Mouse (Mus musculus): Measurements from ENCODE around the gene Stat6. TPM values are rescaled to one million over a fixed set of nuclear protein-coding genes. Genes with fewer than 3 reads are reported as not detected.
A peak's percentile ranks its signal among the peaks of the same experiment; 100 is the strongest.

Stat6 gene
- polyA plus RNA-seq, 1 experiment, result not detected

GRCm38 (mm10) chr10:127674046-127674655 lies 31.4 kb downstream of the Stat6 start:
- Histone ChIP-seq H3K4me3 (ENCODE audit: insufficient read depth, low read depth, low read length) (no peak overlapping the region), H3K27ac (ENCODE audit: insufficient read depth, low read depth, low read length) (no peak overlapping the region), H3K4me1 (ENCODE audit: control insufficient read depth, insufficient read depth, low read length) (peaks cover 14% of the 10 kb centered on the region)
- WGBS, result 91% methylated on average over 6 of the region's 6 CpGs
- TF ChIP-seq CTCF (IDR thresholded peaks at IDR 0.05; ENCODE audit: insufficient read depth, low read depth, low read length) (no peak), POLR2A (IDR thresholded peaks at IDR 0.05; ENCODE audit: insufficient read depth, low read depth, low read length) (no peak)

- peaks cover 10% of the 10 kb centered on the region for H3K4me1 ChIP-seq (ENCODE audit: control insufficient read depth, insufficient read depth, low read length)
- 57% methylated on average over 8 of the region's 8 CpGs for WGBS
- H3K4me3 ChIP-seq (ENCODE audit: insufficient read depth, low read depth, low read length), result no peak overlapping the region
- TF ChIP-seq CTCF (IDR thresholded peaks at IDR 0.05; ENCODE audit: insufficient read depth, low read depth, low read length), result peak; percentile 59
- no peak for TF ChIP-seq POLR2A (IDR thresholded peaks at IDR 0.05; ENCODE audit: insufficient read depth, low read depth, low read length)
- no peak overlapping the region for H3K27ac ChIP-seq (ENCODE audit: insufficient read depth, low read depth, low read length)
These were observed 32.2 kb downstream of the Stat6 start for GRCm38 (mm10) chr10:127674794-127675522.

- Histone ChIP-seq H3K4me1 (ENCODE audit: control insufficient read depth, insufficient read depth, low read length) (peaks cover 7% of the 10 kb centered on the region), H3K4me3 (ENCODE audit: insufficient read depth, low read depth, low read length) (no peak overlapping the region), H3K27ac (ENCODE audit: insufficient read depth, low read depth, low read length) (no peak overlapping the region)
- 43% methylated on average over 5 of the region's 5 CpGs for WGBS
- TF ChIP-seq CTCF (IDR thresholded peaks at IDR 0.05; ENCODE audit: insufficient read depth, low read depth, low read length), result no peak
- TF ChIP-seq POLR2A (IDR thresholded peaks at IDR 0.05; ENCODE audit: insufficient read depth, low read depth, low read length), result no peak
These were observed 33.1 kb downstream of the Stat6 start for GRCm38 (mm10) chr10:127675859-127676398.

- H3K4me1 ChIP-seq (ENCODE audit: control insufficient read depth, insufficient read depth, low read length), result peaks cover 7% of the 10 kb centered on the region
These were observed 34.1 kb downstream of the Stat6 start for GRCm38 (mm10) chr10:127676691-127677548.

GRCm38 (mm10) chr10:127677591-127678336 lies 35.0 kb downstream of the Stat6 start:
- TF ChIP-seq CTCF (IDR thresholded peaks at IDR 0.05; ENCODE audit: insufficient read depth, low read depth, low read length), result no peak
- H3K27ac ChIP-seq (ENCODE audit: insufficient read depth, low read depth, low read length), result no peak overlapping the region
- WGBS, result 9% methylated on average over 14 of the region's 14 CpGs
- H3K4me1 ChIP-seq (ENCODE audit: control insufficient read depth, insufficient read depth, low read length), result peaks cover 7% of the 10 kb centered on the region
- peak overlapping the region; percentile 87 for H3K4me3 ChIP-seq (ENCODE audit: insufficient read depth, low read depth, low read length)

More at GRCm38 (mm10) chr10:127676691-127677548, 34.1 kb downstream of the Stat6 start:
- TF ChIP-seq POLR2A (IDR thresholded peaks at IDR 0.05; ENCODE audit: insufficient read depth, low read depth, low read length), result no peak
- TF ChIP-seq CTCF (IDR thresholded peaks at IDR 0.05; ENCODE audit: insufficient read depth, low read depth, low read length), result no peak
- H3K27ac ChIP-seq (ENCODE audit: insufficient read depth, low read depth, low read length), result peak overlapping the region; percentile 64; the same call in 1 of the 2 replicates
- H3K4me3 ChIP-seq (ENCODE audit: insufficient read depth, low read depth, low read length), result peak overlapping the region; percentile 87
- under 1% methylated on average over 71 of the region's 71 CpGs for WGBS

GRCm38 (mm10) chr10:127679208-127679607 lies 36.4 kb downstream of the Stat6 start:
- no peak overlapping the region for H3K27ac ChIP-seq (ENCODE audit: insufficient read depth, low read depth, low read length)
- WGBS, result 97% methylated on average over 1 of the region's 1 CpGs
- no peak for TF ChIP-seq CTCF (IDR thresholded peaks at IDR 0.05; ENCODE audit: insufficient read depth, low read depth, low read length)
- TF ChIP-seq POLR2A (IDR thresholded peaks at IDR 0.05; ENCODE audit: insufficient read depth, low read depth, low read length), result no peak
- no peak overlapping the region for H3K4me3 ChIP-seq (ENCODE audit: insufficient read depth, low read depth, low read length)
- peaks cover 7% of the 10 kb centered on the region for H3K4me1 ChIP-seq (ENCODE audit: control insufficient read depth, insufficient read depth, low read length)

GRCm38 (mm10) chr10:127679881-127680280 lies 37.1 kb downstream of the Stat6 start:
- Histone ChIP-seq H3K27ac (ENCODE audit: insufficient read depth, low read depth, low read length) (no peak overlapping the region), H3K4me3 (ENCODE audit: insufficient read depth, low read depth, low read length) (no peak overlapping the region), H3K4me1 (ENCODE audit: control insufficient read depth, insufficient read depth, low read length) (peaks cover 7% of the 10 kb centered on the region)
- no peak for TF ChIP-seq CTCF (IDR thresholded peaks at IDR 0.05; ENCODE audit: insufficient read depth, low read depth, low read length)
- no peak for TF ChIP-seq POLR2A (IDR thresholded peaks at IDR 0.05; ENCODE audit: insufficient read depth, low read depth, low read length)
- 84% methylated on average over 3 of the region's 3 CpGs for WGBS

- H3K27ac ChIP-seq (ENCODE audit: insufficient read depth, low read depth, low read length), result no peak overlapping the region
- no peaks in the 10 kb centered on the region for H3K4me1 ChIP-seq (ENCODE audit: control insufficient read depth, insufficient read depth, low read length)
- H3K4me3 ChIP-seq (ENCODE audit: insufficient read depth, low read depth, low read length), result no peak overlapping the region
- 76% methylated on average over 6 of the region's 6 CpGs for WGBS
- no peak for TF ChIP-seq CTCF (IDR thresholded peaks at IDR 0.05; ENCODE audit: insufficient read depth, low read depth, low read length)
- TF ChIP-seq POLR2A (IDR thresholded peaks at IDR 0.05; ENCODE audit: insufficient read depth, low read depth, low read length), result no peak
These were observed 40.1 kb downstream of the Stat6 start for GRCm38 (mm10) chr10:127682886-127683285.
